Mouse (Mus musculus) stomach, postnatal 0 days (tissue): ENCODE data around the gene Tspan11. TPM values are rescaled to one million over a fixed set of nuclear protein-coding genes. Genes with fewer than 3 reads are reported as not detected.
A peak's percentile ranks its signal among the peaks of the same experiment; 100 is the strongest.

Source experiments
- ATAC-seq: fragments of 200-750 bp; cut with Nextera tagmentation; 2 replicates; pipeline ENCODE4 v1.8.0; 2017; ENCODE audit not compliant: low FRiP score, low TSS enrichment
- DNase-seq: peaks from one replicate; pipeline ENCODE4 v3.0.0-alpha.2; 2016; ENCODE audit warnings: low spot score
- H3K27ac ChIP-seq: fragments of 300-500 bp; sonication (generic); replicated peaks from 2 replicates; pipeline ENCODE4 v1.5.1; 2014; ENCODE audit warnings: mild to moderate bottlenecking, control low read depth
- H3K27me3 ChIP-seq: fragments of 300-500 bp; sonication (generic); 2 replicates; pipeline ENCODE4 v1.6.1; 2014; ENCODE audit warnings: low read length; ENCODE audit not compliant: control insufficient read depth, insufficient read depth
- H3K36me3 ChIP-seq: fragments of 300-500 bp; sonication (generic); 2 replicates; pipeline ENCODE4 v1.6.1; 2014; ENCODE audit warnings: low read length, mixed read lengths; ENCODE audit not compliant: control insufficient read depth, insufficient read depth
- H3K4me1 ChIP-seq: fragments of 300-500 bp; sonication (generic); replicated peaks from 2 replicates; pipeline ENCODE4 v1.6.1; 2014; ENCODE audit warnings: antibody characterized with exemption; ENCODE audit not compliant: control insufficient read depth, insufficient read depth
- H3K4me2 ChIP-seq: fragments of 300-500 bp; sonication (generic); replicated peaks from 2 replicates; pipeline ENCODE4 v1.6.1; 2014; ENCODE audit warnings: low read depth, mild to moderate bottlenecking, control low read depth, moderate library complexity
- H3K4me3 ChIP-seq: fragments of 300-500 bp; sonication (generic); 2 replicates; pipeline ENCODE4 v1.5.1; 2014; ENCODE audit warnings: low read depth, low read length, control low read depth
- H3K9ac ChIP-seq: fragments of 300-500 bp; sonication (generic); 2 replicates; pipeline ENCODE4 v1.6.1; 2014; ENCODE audit warnings: mild to moderate bottlenecking, low read length, control low read depth, mixed read lengths
- H3K9me3 ChIP-seq: fragments of 300-500 bp; sonication (generic); 2 replicates; pipeline ENCODE4 v1.6.1; 2016; ENCODE audit warnings: low read length; ENCODE audit not compliant: control insufficient read depth
- CTCF ChIP-seq: IDR thresholded peaks from 2 replicates; pipeline ENCODE4 v1.5.1; 2016; ENCODE audit warnings: antibody characterized with exemption, low read depth, mild to moderate bottlenecking, moderate library complexity
- EP300 ChIP-seq: optimal IDR thresholded peaks from 2 replicates; pipeline ENCODE3; 2016; ENCODE audit warnings: antibody characterized with exemption
- WGBS: fragments of 180-500 bp; shearing (Covaris S2); extraction: QIAGEN DNeasy Blood & Tissue Kit; methylation state at CpG from one replicate; pipeline ENCODE4 v1.1.7; 2014; 5-methylcytosine and 5-hydroxymethylcytosine counted together
- polyA plus RNA-seq: library from polyadenylated mRNA; unstranded; fragments of >200 nt; fragmentation: Nextera tagmentation; extraction: Ambion mirVana; gene quantifications from 2 replicates; pipeline ENCODE4 v1.2.1, GENCODE M21; 2015

Tspan11 gene
- polyA plus RNA-seq, 1 experiment from 2014 or later = 2.4 TPM

DNA sequence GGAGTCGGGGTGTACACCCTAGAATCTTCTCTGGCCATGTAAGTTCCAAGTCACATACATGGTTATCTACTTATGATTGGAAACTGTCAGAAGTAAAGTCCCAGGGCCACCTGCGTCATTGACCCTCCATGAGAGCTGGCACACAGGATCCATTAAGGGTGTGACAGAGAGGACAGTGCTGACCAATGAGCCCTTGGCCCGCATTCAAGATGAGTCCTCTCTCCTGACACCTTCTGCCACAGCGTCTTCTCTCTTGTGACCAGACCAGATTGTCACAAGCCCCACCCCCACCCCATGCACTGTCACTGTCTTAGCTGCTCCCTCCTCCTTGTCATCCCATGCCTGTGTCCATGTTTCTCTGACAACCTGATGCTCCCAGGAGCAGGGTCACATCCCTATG lies 115.3 kb downstream of the Tspan11 start:
- no peaks in the 10 kb centered on the region for H3K27me3 ChIP-seq
- H3K36me3 ChIP-seq = no peaks in the 10 kb centered on the region
- H3K4me2 ChIP-seq = no peak overlapping the region
- ATAC-seq (no peak), DNase-seq (no peak)
- TF ChIP-seq EP300 (no peak), CTCF (no peak)
- H3K4me1 ChIP-seq = peaks cover 6% of the 10 kb centered on the region; the same call in 1 of the 2 replicates
- 83% methylated on average over 4 of the region's 4 CpGs for WGBS
- H3K9me3 ChIP-seq = no peaks in the 10 kb centered on the region
- H3K4me3 ChIP-seq = no peak overlapping the region
- peak overlapping the region; percentile 93 for H3K27ac ChIP-seq
- H3K9ac ChIP-seq = no peak overlapping the region

DNA sequence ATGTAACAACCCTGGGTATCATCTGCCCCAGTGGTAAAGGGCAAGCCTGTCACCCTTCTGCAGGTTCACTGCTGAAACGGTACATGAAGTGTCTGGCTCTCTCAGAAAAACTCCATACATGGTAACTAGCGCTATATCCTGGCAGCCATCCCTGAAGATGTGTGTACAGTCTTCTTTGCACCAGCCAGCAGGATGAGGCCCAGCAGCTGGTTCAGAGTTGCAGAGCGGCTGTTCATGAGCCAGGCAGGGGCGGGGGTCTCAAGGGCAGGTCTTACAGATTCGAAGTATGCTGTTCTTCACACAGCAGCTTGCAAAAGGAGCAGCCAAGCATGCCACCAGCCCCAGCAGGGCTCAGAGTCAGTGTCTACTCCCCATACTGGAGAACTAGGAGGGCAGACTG lies 116.2 kb downstream of the Tspan11 start:
- WGBS = 29% methylated on average over 5 of the region's 5 CpGs
- H3K9me3 ChIP-seq = no peaks in the 10 kb centered on the region
- peak; percentile 51; the same call in 1 of the 2 replicates for ATAC-seq
- H3K4me2 ChIP-seq = no peak overlapping the region
- H3K27ac ChIP-seq = peak overlapping the region; percentile 93
- TF ChIP-seq EP300 (peak; percentile 72), CTCF (no peak)
- no peak overlapping the region for H3K4me3 ChIP-seq
- no peaks in the 10 kb centered on the region for H3K27me3 ChIP-seq
- peak; percentile 34 for DNase-seq
- peak overlapping the region; percentile 27; the same call in 1 of the 2 replicates for H3K9ac ChIP-seq
- peaks cover 9% of the 10 kb centered on the region; the same call in 1 of the 2 replicates for H3K4me1 ChIP-seq
- H3K36me3 ChIP-seq = no peaks in the 10 kb centered on the region

Other genes with a start within 250 kb of the Tspan11 start
- 0.12 TPM in 1 of 2 replicates, not detected in the other for gene Prmt8, start 118.1 kb upstream of the Tspan11 start, polyA plus RNA-seq